Mouse (Mus musculus) midbrain, embryonic 16.5 days (tissue): ENCODE measurements around the gene Bbs4. TPM values are rescaled to one million over a fixed set of nuclear protein-coding genes. Genes with fewer than 3 reads are reported as not detected.
A peak's percentile ranks its signal among the peaks of the same experiment; 100 is the strongest.

Experiments
- ATAC-seq: fragments of 200-750 bp; cut with Nextera tagmentation; 2 replicates; pipeline ENCODE4 v1.8.0; 2017; ENCODE audit warnings: moderate TSS enrichment
- H3K27ac ChIP-seq: fragments of 300-500 bp; sonication (generic); 2 replicates; pipeline ENCODE4 v1.5.1; 2014; ENCODE audit warnings: mild to moderate bottlenecking, low read length, mixed read lengths
- H3K27me3 ChIP-seq: fragments of 300-500 bp; sonication (generic); 2 replicates; pipeline ENCODE4 v1.6.1; 2014; ENCODE audit warnings: low read depth, low read length, mixed read lengths; ENCODE audit not compliant: control insufficient read depth, insufficient read depth
- H3K36me3 ChIP-seq: fragments of 300-500 bp; sonication (generic); 2 replicates; pipeline ENCODE4 v1.6.1; 2014; ENCODE audit warnings: mild to moderate bottlenecking, low read length, moderate library complexity, mixed read lengths; ENCODE audit not compliant: control insufficient read depth, insufficient read depth
- H3K4me1 ChIP-seq: fragments of 300-500 bp; sonication (generic); 2 replicates; pipeline ENCODE4 v1.6.1; 2014; ENCODE audit warnings: mild to moderate bottlenecking, low read length, mixed read lengths; ENCODE audit not compliant: control insufficient read depth, insufficient read depth
- H3K4me2 ChIP-seq: fragments of 300-500 bp; sonication (generic); 2 replicates; pipeline ENCODE4 v1.6.1; 2014; ENCODE audit warnings: mild to moderate bottlenecking, low read length, mixed read lengths
- H3K4me3 ChIP-seq: fragments of 300-500 bp; sonication (generic); 2 replicates; pipeline ENCODE4 v1.5.1; 2014; ENCODE audit warnings: low read depth, mild to moderate bottlenecking, low read length, moderate library complexity, mixed read lengths
- H3K9ac ChIP-seq: fragments of 300-500 bp; sonication (generic); 2 replicates; pipeline ENCODE4 v1.6.1; 2014; ENCODE audit warnings: low read depth, low read length, mixed read lengths
- H3K9me3 ChIP-seq: fragments of 300-500 bp; sonication (generic); replicated peaks from 2 replicates; pipeline ENCODE4 v1.6.1; 2014; ENCODE audit warnings: mild to moderate bottlenecking, low read length, mixed read lengths; ENCODE audit not compliant: control insufficient read depth, poor library complexity, severe bottlenecking
- WGBS: fragments of 180-500 bp; shearing (Covaris S2); extraction: QIAGEN DNeasy Blood & Tissue Kit; methylation state at CpG from one replicate; pipeline ENCODE4 v1.1.7; 2014; 5-methylcytosine and 5-hydroxymethylcytosine counted together
- polyA plus RNA-seq: library from polyadenylated mRNA; unstranded; fragments of >200 nt; fragmentation: Nextera tagmentation; extraction: Ambion mirVana; gene quantifications from 2 replicates; pipeline ENCODE4 v1.2.1, GENCODE M21; 2015

Gene Bbs4
- polyA plus RNA-seq, 1 experiment from 2014 or later: 53.5 TPM

DNA sequence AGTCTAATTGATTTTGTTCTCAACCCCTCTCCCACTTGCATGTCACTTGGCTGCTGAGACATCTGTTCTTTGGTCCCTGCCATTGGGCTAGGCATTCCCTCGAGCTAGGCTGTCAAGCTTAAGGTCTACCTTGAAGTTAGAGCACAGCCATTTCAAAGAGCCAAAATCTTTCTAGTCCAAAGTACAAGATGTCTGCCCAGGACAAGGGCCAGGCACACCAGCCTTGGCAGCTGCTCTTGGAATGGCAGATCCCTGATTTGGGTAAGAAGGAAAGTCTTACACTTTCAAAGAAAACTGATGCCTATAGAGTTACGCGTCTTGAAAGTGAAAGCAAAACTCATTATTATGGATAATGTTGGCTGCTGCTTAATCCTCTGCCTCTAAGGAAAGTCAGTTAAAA is 37.1 kb downstream of the Bbs4 start:
- Histone ChIP-seq H3K9ac (no peak overlapping the region), H3K27ac (no peak overlapping the region), H3K9me3 (no peaks in the 10 kb centered on the region), H3K4me3 (no peak overlapping the region), H3K36me3 (peaks cover 13% of the 10 kb centered on the region), H3K27me3 (no peaks in the 10 kb centered on the region), H3K4me2 (no peak overlapping the region), H3K4me1 (no peaks in the 10 kb centered on the region)
- WGBS: 87% methylated on average over 3 of the region's 3 CpGs
- ATAC-seq: no peak

DNA sequence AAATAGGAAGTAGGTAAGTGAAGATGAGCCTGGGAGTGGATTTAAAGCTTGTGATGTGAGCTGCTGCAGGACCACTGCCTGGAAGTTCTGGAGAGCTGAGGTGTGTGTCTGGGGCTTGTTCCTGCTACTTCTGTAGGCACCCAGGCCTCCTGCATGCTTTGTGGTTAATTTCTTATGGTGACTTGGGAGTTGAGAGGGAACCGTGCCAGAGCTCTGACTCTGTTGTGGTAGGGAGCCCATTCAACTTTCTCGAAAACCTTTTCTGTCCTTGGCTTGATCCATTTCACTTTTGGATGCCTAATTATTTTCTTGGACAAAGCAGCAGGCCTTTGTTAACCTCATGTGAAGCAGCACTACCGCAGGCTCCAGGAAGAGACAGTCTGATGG is 42.0 kb downstream of the Bbs4 start:
- Histone ChIP-seq H3K9me3 (no peaks in the 10 kb centered on the region), H3K27ac (no peak overlapping the region), H3K4me1 (no peaks in the 10 kb centered on the region), H3K4me3 (no peak overlapping the region), H3K36me3 (peaks cover 13% of the 10 kb centered on the region), H3K27me3 (no peaks in the 10 kb centered on the region), H3K9ac (no peak overlapping the region), H3K4me2 (no peak overlapping the region)
- 80% methylated on average over 3 of the region's 3 CpGs for WGBS
- no peak for ATAC-seq

DNA sequence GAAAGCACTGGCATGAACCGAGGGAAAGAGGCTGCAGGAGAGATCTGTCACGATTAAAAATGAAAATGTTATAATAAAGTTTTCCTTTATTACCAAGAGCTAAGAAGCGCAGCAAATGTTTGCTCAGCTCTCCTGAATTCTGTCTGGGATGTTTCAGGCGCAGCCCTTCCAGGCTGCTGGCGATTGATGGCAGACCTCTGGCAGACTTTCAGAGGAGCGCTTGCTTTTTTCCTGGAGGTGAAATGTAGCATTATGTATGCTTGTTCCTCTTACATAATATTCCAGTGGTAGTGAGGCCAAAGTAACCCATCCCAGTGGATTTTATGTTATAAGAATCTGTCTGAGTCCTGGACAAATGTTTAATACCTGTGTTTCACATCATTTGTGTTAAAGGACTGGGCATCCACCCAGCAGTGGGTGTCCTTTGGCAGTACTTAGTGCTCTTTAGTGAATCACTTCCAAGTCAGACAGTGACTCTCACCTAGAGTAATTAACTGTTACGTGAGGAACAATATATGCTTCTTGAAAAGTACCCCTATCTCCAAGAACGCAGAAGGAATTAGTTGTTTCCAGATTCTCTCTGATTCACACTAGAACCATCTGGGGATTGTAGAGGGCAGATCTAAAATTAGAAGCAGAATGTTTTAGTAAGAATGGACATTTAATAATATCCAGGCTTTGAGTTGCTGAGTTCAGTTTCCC is 42.6 kb downstream of the Bbs4 start:
- no peaks in the 10 kb centered on the region for H3K27me3 ChIP-seq
- WGBS: 93% methylated on average over 8 of the region's 8 CpGs
- H3K36me3 ChIP-seq: peaks cover 13% of the 10 kb centered on the region
- H3K27ac ChIP-seq: no peak overlapping the region
- no peak overlapping the region for H3K9ac ChIP-seq
- ATAC-seq: no peak
- H3K4me1 ChIP-seq: no peaks in the 10 kb centered on the region
- no peak overlapping the region for H3K4me3 ChIP-seq
- H3K4me2 ChIP-seq: no peak overlapping the region
- H3K9me3 ChIP-seq: no peaks in the 10 kb centered on the region

DNA sequence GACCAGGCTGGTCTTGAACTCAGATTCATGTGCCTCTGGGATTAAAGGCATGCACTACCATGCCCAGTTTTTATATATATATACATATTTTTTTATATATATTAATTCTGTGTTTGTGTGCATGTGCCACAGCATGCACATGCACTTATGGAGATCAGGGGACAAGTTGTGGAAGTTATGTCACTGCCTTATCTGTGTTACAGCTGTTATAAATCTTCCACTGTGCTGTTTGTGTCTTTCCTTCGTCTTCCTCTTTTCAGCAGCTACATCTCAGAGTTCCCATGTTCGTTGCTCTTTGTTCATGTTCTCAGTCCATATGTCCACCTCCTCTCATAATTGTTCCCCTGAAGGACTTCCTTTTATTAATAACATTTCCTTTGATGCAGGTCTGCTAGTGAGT is 45.4 kb downstream of the Bbs4 start:
- no peak overlapping the region for H3K4me2 ChIP-seq
- no peaks in the 10 kb centered on the region for H3K9me3 ChIP-seq
- H3K27ac ChIP-seq: no peak overlapping the region
- 93% methylated on average over 2 of the region's 2 CpGs for WGBS
- ATAC-seq: no peak
- no peaks in the 10 kb centered on the region for H3K27me3 ChIP-seq
- no peaks in the 10 kb centered on the region for H3K4me1 ChIP-seq
- H3K9ac ChIP-seq: no peak overlapping the region
- peaks cover 9% of the 10 kb centered on the region for H3K36me3 ChIP-seq
- H3K4me3 ChIP-seq: no peak overlapping the region

DNA sequence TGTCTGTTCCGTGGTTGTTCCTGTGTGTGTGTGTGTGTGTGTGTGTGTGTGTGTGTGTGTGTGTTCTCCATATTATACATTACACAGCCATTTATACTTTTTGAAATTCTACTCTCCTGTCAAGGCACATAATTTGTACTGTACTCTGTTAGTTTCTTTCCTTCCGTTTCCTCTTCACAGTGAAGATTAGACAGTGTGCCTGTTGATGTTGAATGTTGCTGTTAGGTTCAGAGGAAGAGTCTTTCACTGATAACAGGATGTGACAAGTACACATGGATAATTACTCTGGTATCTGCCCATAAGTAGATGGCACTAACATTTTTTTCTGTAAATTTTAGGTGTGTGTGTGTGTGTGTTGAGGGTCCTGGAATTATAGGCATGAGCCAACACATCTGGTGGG is 56.9 kb downstream of the Bbs4 start:
- Histone ChIP-seq H3K9me3 (no peaks in the 10 kb centered on the region), H3K4me2 (no peak overlapping the region), H3K27ac (no peak overlapping the region), H3K27me3 (no peaks in the 10 kb centered on the region), H3K36me3 (no peaks in the 10 kb centered on the region), H3K9ac (no peak overlapping the region), H3K4me1 (peaks cover 12% of the 10 kb centered on the region), H3K4me3 (no peak overlapping the region)
- WGBS: 96% methylated on average over 2 of the region's 2 CpGs
- ATAC-seq: no peak

DNA sequence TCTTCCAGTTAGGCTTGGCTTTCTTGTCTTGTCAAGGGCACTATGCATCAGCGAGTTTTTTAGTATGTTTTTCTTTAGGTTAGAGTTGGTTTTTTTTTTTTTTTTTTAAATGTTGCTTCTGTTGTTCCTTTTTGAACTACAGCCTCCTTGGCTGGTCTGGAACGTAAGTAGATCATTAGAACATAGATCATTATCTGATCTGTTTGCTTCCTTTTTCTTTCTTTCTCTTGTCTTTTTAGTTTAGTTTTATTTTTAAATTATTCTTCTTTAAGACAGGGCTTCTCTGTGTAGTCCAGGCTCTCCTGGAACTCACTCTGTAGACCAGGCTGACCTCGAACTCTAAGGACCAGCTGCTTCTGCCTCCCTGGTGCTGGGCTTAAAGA is 60.8 kb downstream of the Bbs4 start:
- H3K4me1 ChIP-seq: peaks cover 12% of the 10 kb centered on the region
- WGBS: 47% methylated on average over 3 of the region's 3 CpGs
- peak overlapping the region; percentile 90; the same call in 1 of the 2 replicates for H3K4me3 ChIP-seq
- no peaks in the 10 kb centered on the region for H3K9me3 ChIP-seq
- H3K27me3 ChIP-seq: no peaks in the 10 kb centered on the region
- H3K9ac ChIP-seq: no peak overlapping the region
- H3K27ac ChIP-seq: no peak overlapping the region
- H3K36me3 ChIP-seq: no peaks in the 10 kb centered on the region
- H3K4me2 ChIP-seq: peak overlapping the region; percentile 71
- no peak for ATAC-seq

DNA sequence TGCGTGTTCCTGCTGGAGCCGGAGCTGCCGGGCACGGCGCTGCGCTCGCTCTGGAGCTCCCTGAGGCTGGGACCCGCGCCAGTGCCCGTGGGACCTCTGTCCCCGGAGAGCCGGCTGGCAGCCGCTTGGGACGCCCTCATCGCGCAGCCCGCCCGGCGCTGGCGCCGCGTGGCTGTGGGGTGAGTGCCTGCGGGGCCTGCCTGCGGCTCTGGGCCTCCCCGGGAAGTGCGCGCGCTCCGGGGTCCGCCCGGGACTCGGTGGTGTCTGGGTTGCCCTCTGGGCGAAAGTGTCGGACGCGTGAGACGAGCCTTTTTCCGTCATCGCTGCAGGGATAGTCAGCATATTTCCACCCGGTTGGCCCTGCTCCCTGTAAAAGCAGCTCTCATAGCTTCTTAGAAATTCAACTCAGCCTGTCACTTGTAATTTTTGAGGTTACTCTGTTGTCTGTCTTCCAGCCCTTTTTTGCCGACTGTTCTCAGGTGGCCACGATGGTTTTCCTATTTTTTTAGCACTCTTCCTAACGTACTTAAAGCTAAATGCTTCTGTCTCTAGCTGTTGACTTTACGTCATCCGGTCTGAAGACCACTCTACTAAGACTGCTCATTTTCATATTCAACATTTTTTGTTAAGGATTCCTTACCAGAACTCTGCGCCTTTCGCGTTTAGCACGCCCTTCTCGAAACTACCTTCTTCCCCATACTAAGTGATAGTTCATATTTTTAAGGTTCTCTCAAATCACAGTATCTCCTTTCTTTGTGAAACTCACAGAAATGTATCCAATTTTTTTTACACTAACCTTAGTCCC is 61.4 kb downstream of the Bbs4 start:
- Histone ChIP-seq H3K4me2 (peak overlapping the region; percentile 71), H3K4me1 (peaks cover 12% of the 10 kb centered on the region), H3K9ac (peak overlapping the region; percentile 87), H3K4me3 (peak overlapping the region; percentile 90), H3K36me3 (no peaks in the 10 kb centered on the region), H3K27me3 (no peaks in the 10 kb centered on the region), H3K9me3 (no peaks in the 10 kb centered on the region), H3K27ac (peak overlapping the region; percentile 88)
- ATAC-seq: no peak
- WGBS: 1% methylated on average over 49 of the region's 50 CpGs

DNA sequence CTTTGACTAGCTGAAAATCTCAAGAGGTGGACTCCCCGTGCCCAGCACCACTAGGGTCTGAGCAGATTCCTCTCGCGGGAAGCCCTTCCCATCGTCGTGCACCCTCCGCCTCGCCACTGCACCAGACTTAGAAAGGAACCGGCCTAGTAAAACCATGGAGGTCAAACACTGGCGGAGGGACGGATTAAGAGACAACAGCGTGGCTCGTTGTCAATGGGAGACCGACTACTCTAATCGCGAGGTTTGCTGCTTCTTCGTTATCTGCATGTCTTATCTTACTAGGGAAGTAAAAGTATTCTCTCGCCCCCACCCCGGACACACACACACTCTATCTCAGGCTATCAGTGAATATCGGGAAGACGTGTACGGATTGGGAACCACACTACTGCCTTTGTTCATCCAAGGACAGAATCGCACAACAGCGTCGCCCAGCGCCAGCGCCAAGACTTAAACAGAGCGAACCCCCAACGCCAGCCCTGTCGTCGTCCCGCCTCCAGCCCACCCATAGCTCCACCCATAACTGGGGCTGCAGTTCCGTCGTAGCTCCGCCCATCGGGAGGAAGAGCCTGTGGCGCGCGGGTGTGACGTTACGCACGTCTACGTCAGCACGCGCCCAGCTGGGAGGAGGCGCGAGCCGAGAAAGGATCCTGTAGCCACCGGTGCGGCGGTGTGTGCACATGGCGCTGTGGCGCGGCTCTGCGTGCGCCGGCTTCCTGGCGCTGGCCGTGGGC is 62.2 kb downstream of the Bbs4 start, which contains the start of gene Adpgk:
Gene Adpgk, plus strand, starts transcription at position 602 of the 731 bp plus-strand sequence.
- peak; percentile 97 for ATAC-seq
- peak within 1 kb of the TSS; percentile 71 for H3K4me2 ChIP-seq

More for the DNA sequence above, 62.2 kb downstream of the Bbs4 start, which contains the start of gene Adpgk:
- peak within 1 kb of the TSS; percentile 90 for H3K4me3 ChIP-seq
- H3K36me3 ChIP-seq: no peaks in the 10 kb centered on the region
- WGBS: under 1% methylated on average over 58 of the region's 58 CpGs
- peak within 1 kb of the TSS; percentile 88 for H3K27ac ChIP-seq
- no peaks in the 10 kb centered on the region for H3K9me3 ChIP-seq
- no peaks in the 10 kb centered on the region for H3K27me3 ChIP-seq
- peaks cover 12% of the 10 kb centered on the region for H3K4me1 ChIP-seq
- H3K9ac ChIP-seq: peak within 1 kb of the TSS; percentile 87
